Mouse (Mus musculus) G1E (cell line): ENCODE measurements at regions not wholly inside any gene's neighbourhood (a gene's known extent, or its start where the extent isn't known, plus 50 kb on each side); places are given as distances from the start of the nearest gene placed in this dataset.

ENCODE experiments used
- ATAC-seq: 2 replicates; pipeline ENCODE4 v1.8.0; 2016; ENCODE audit warnings: mild to moderate bottlenecking; ENCODE audit not compliant: insufficient number of reproducible peaks, poor library complexity, low FRiP score, severe bottlenecking; ENCODE audit errors: extremely low read depth
- DNase-seq: peaks from one replicate; pipeline ENCODE4 v3.0.0; 2012; ENCODE audit warnings: low spot score
- H3K27me3 ChIP-seq: 2 replicates; pipeline ENCODE4 v1.6.1; 2012; ENCODE audit warnings: mild to moderate bottlenecking, low read length, inconsistent platforms; ENCODE audit not compliant: insufficient read depth
- H3K36me3 ChIP-seq: replicated peaks from 2 replicates; pipeline ENCODE3; 2012; ENCODE audit warnings: mild to moderate bottlenecking, inconsistent platforms
- H3K4me1 ChIP-seq: 2 replicates; pipeline ENCODE4 v1.6.1; 2012; ENCODE audit warnings: low read depth, low read length, inconsistent platforms, mixed read lengths; ENCODE audit not compliant: insufficient read depth
- H3K4me3 ChIP-seq: 2 replicates; pipeline ENCODE4 v1.5.1; 2012; ENCODE audit warnings: low read depth, mild to moderate bottlenecking, inconsistent platforms, low read length, moderate library complexity, mixed read lengths
- H3K9me3 ChIP-seq: replicated peaks from 2 replicates; pipeline ENCODE4 v1.6.1; 2012; ENCODE audit warnings: inconsistent platforms
- CTCF ChIP-seq: IDR thresholded peaks from 2 replicates; pipeline ENCODE4 v1.5.1; 2012; ENCODE audit warnings: low read depth, low read length, inconsistent platforms, mixed read lengths
- GATA1 ChIP-seq: IDR thresholded peaks from 2 replicates; pipeline ENCODE4 v1.6.1; 2012; ENCODE audit warnings: borderline replicate concordance, low read length, inconsistent platforms, mixed read lengths
- GATA2 ChIP-seq: IDR thresholded peaks from 2 replicates; pipeline ENCODE4 v1.6.1; 2012; ENCODE audit warnings: low read depth, low read length, inconsistent platforms, borderline replicate concordance
- POLR2AphosphoS5 ChIP-seq: IDR thresholded peaks from 2 replicates; pipeline ENCODE4 v1.6.1; 2012; ENCODE audit warnings: low read depth, low read length, inconsistent platforms; ENCODE audit not compliant: insufficient replicate concordance
- TAL1 ChIP-seq: conservative IDR thresholded peaks from 2 replicates; pipeline ENCODE4 v1.6.1; 2012; ENCODE audit warnings: low read depth, low read length, inconsistent platforms, mixed read lengths

- TF ChIP-seq GATA1, result no peak
- no peak for TF ChIP-seq GATA2
- no peak for TF ChIP-seq CTCF
- TF ChIP-seq POLR2AphosphoS5, result no peak
- no peak for TF ChIP-seq TAL1
- DNase-seq, result no peak
- ATAC-seq, result no peak
- Histone ChIP-seq H3K4me3 (no peak overlapping the region), H3K27me3 (no peaks in the 10 kb centered on the region), H3K4me1 (no peaks in the 10 kb centered on the region), H3K9me3 (peaks cover 45% of the 10 kb centered on the region), H3K36me3 (no peaks in the 10 kb centered on the region)
Observed at GRCm38 (mm10) chr2:171595240-171595639, 448.0 kb downstream of the Cbln4 start.

GRCm38 (mm10) chr2:171593884-171594283 is 449.4 kb downstream of the Cbln4 start:
- no peak for DNase-seq
- TF ChIP-seq CTCF, result no peak
- no peak for TF ChIP-seq GATA2
- TF ChIP-seq TAL1, result no peak
- TF ChIP-seq GATA1, result no peak
- TF ChIP-seq POLR2AphosphoS5, result no peak
- no peak for ATAC-seq
- H3K27me3 ChIP-seq, result no peaks in the 10 kb centered on the region
- H3K9me3 ChIP-seq, result peaks cover 44% of the 10 kb centered on the region
- no peaks in the 10 kb centered on the region for H3K4me1 ChIP-seq
- H3K4me3 ChIP-seq, result no peak overlapping the region
- no peaks in the 10 kb centered on the region for H3K36me3 ChIP-seq

- Histone ChIP-seq H3K4me1 (no peaks in the 10 kb centered on the region), H3K36me3 (no peaks in the 10 kb centered on the region), H3K9me3 (peaks cover 46% of the 10 kb centered on the region), H3K27me3 (no peaks in the 10 kb centered on the region), H3K4me3 (no peak overlapping the region)
- DNase-seq, result no peak
- ATAC-seq, result no peak
- TF ChIP-seq GATA2 (no peak), CTCF (no peak), GATA1 (no peak), TAL1 (no peak), POLR2AphosphoS5 (no peak)
Observed at GRCm38 (mm10) chr2:171592315-171592714, 451.0 kb downstream of the Cbln4 start.

- DNase-seq (no peak), ATAC-seq (no peak)
- TF ChIP-seq GATA2, result no peak
- TF ChIP-seq CTCF, result no peak
- no peak for TF ChIP-seq GATA1
- no peak for TF ChIP-seq TAL1
- no peak for TF ChIP-seq POLR2AphosphoS5
- H3K9me3 ChIP-seq, result peaks cover 59% of the 10 kb centered on the region
- H3K27me3 ChIP-seq, result no peaks in the 10 kb centered on the region
- H3K4me3 ChIP-seq, result no peak overlapping the region
- H3K4me1 ChIP-seq, result no peaks in the 10 kb centered on the region
- no peaks in the 10 kb centered on the region for H3K36me3 ChIP-seq
Observed at GRCm38 (mm10) chr2:171588158-171588557, 455.1 kb downstream of the Cbln4 start.

GRCm38 (mm10) chr2:171587635-171588034 is 455.6 kb downstream of the Cbln4 start:
- ATAC-seq (no peak), DNase-seq (no peak)
- H3K4me3 ChIP-seq, result no peak overlapping the region
- H3K27me3 ChIP-seq, result no peaks in the 10 kb centered on the region
- H3K9me3 ChIP-seq, result peaks cover 58% of the 10 kb centered on the region
- H3K36me3 ChIP-seq, result no peaks in the 10 kb centered on the region
- TF ChIP-seq CTCF (no peak), GATA1 (no peak), TAL1 (no peak), POLR2AphosphoS5 (no peak), GATA2 (no peak)
- no peaks in the 10 kb centered on the region for H3K4me1 ChIP-seq

GRCm38 (mm10) chr2:171586853-171587220 is 456.4 kb downstream of the Cbln4 start:
- Histone ChIP-seq H3K4me1 (no peaks in the 10 kb centered on the region), H3K36me3 (no peaks in the 10 kb centered on the region), H3K9me3 (peaks cover 50% of the 10 kb centered on the region), H3K4me3 (no peak overlapping the region), H3K27me3 (no peaks in the 10 kb centered on the region)
- TF ChIP-seq TAL1 (no peak), GATA2 (no peak), GATA1 (no peak), POLR2AphosphoS5 (no peak), CTCF (no peak)
- ATAC-seq (no peak; the same call in 1 of the 2 replicates), DNase-seq (no peak)

- H3K4me1 ChIP-seq, result no peaks in the 10 kb centered on the region
- H3K9me3 ChIP-seq, result peaks cover 46% of the 10 kb centered on the region
- no peak for DNase-seq
- ATAC-seq, result no peak
- H3K4me3 ChIP-seq, result no peak overlapping the region
- H3K27me3 ChIP-seq, result no peaks in the 10 kb centered on the region
- H3K36me3 ChIP-seq, result no peaks in the 10 kb centered on the region
- TF ChIP-seq POLR2AphosphoS5 (no peak), GATA2 (no peak), CTCF (no peak), TAL1 (no peak), GATA1 (no peak)
Observed at GRCm38 (mm10) chr2:171586217-171586852, 456.9 kb downstream of the Cbln4 start.
